Mouse (Mus musculus) hindbrain, embryonic 12.5 days (tissue): ENCODE measurements around the gene Podn. TPM values are rescaled to one million over a fixed set of nuclear protein-coding genes. Genes with fewer than 3 reads are reported as not detected.

Experiments used
- ATAC-seq: fragments of 200-750 bp; cut with Nextera tagmentation; 2 replicates; pipeline ENCODE4 v1.8.0; 2017; ENCODE audit warnings: moderate TSS enrichment; ENCODE audit not compliant: low FRiP score
- H3K27ac ChIP-seq: fragments of 300-500 bp; sonication (generic); 2 replicates; pipeline ENCODE4 v1.5.1; 2016; ENCODE audit warnings: mild to moderate bottlenecking
- H3K27me3 ChIP-seq: fragments of 300-500 bp; sonication (generic); 2 replicates; pipeline ENCODE4 v1.6.1; 2016; ENCODE audit warnings: mild to moderate bottlenecking
- H3K36me3 ChIP-seq: fragments of 300-500 bp; sonication (generic); 2 replicates; pipeline ENCODE4 v1.6.1; 2016; ENCODE audit warnings: mild to moderate bottlenecking
- H3K4me1 ChIP-seq: fragments of 300-500 bp; sonication (generic); 2 replicates; pipeline ENCODE4 v1.6.1; 2016
- H3K4me2 ChIP-seq: fragments of 300-500 bp; sonication (generic); replicated peaks from 2 replicates; pipeline ENCODE4 v1.6.1; 2016; ENCODE audit warnings: mild to moderate bottlenecking
- H3K4me3 ChIP-seq: fragments of 300-500 bp; sonication (generic); 2 replicates; pipeline ENCODE4 v1.5.1; 2016; ENCODE audit warnings: mild to moderate bottlenecking
- H3K9ac ChIP-seq: fragments of 300-500 bp; sonication (generic); 2 replicates; pipeline ENCODE4 v1.6.1; 2016; ENCODE audit warnings: mild to moderate bottlenecking, moderate library complexity
- H3K9me3 ChIP-seq: fragments of 300-500 bp; sonication (generic); replicated peaks from 2 replicates; pipeline ENCODE4 v1.6.1; 2016; ENCODE audit warnings: mild to moderate bottlenecking
- WGBS: fragments of 180-500 bp; shearing (Covaris S2); methylation state at CpG from one replicate; pipeline ENCODE4 v1.1.7; 2016; 5-methylcytosine and 5-hydroxymethylcytosine counted together
- polyA plus RNA-seq: library from polyadenylated mRNA; unstranded; fragments of >200 nt; fragmentation: Nextera tagmentation; extraction: Ambion mirVana; gene quantifications from 2 replicates; pipeline ENCODE4 v1.2.1, GENCODE M21; 2016

The Podn gene
- polyA plus RNA-seq, 1 experiment from 2014 or later: 0.48 TPM

DNA sequence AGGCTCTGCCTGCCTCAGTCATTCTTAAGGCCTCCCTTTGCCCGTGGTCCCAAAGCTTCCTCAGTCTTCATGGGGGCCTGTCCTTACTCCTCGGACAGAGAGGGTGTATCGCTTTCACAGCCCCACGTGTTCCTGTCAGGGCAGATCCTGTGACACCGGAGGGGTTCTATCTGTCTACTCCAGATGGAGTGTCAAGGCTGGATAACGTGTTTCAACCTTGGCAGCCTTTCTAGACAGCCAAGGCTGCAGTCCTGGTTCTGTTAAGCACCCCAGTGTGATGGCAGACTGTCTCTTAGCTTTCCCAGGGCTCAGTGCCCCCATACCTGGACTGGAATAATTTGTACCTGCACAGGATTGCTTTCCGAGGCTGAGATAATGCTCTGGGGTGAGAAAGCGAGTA is 87.7 kb downstream of the Podn start:
- ATAC-seq: no peak
- Histone ChIP-seq H3K4me2 (no peak overlapping the region), H3K4me1 (no peaks in the 10 kb centered on the region; the same call in 1 of the 2 replicates), H3K27ac (no peak overlapping the region), H3K9me3 (no peaks in the 10 kb centered on the region), H3K36me3 (no peaks in the 10 kb centered on the region), H3K27me3 (no peaks in the 10 kb centered on the region), H3K4me3 (no peak overlapping the region), H3K9ac (no peak overlapping the region)
- 83% methylated on average over 8 of the region's 8 CpGs for WGBS

DNA sequence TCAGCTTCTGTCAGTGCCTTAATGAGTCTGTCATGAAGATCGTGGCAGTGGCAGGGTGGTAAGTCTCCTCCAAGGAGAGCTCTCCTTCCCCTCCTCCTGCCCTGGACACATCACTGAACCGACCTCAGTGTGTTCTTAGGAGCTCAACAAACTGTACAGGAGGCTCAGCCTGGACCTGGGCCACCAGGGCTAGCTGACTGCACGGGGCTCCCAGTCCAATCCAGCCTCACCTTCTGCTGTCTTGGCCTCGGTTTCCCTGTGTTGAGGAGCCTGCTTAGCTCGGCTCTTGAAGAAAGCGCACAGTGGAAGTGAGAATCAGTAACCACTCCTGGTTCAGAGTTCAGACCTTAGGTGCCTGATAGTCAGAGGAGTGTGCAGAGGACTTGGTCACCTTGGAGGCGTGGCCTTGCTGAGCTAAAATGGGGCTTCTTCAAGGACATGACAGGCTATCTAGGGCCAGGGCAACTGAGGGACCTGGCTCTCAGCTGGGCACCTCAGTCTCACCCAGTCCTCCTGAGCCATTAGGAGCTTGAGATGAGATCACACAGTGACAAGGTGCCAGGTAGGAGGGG is 88.6 kb downstream of the Podn start:
- no peak for ATAC-seq

DNA sequence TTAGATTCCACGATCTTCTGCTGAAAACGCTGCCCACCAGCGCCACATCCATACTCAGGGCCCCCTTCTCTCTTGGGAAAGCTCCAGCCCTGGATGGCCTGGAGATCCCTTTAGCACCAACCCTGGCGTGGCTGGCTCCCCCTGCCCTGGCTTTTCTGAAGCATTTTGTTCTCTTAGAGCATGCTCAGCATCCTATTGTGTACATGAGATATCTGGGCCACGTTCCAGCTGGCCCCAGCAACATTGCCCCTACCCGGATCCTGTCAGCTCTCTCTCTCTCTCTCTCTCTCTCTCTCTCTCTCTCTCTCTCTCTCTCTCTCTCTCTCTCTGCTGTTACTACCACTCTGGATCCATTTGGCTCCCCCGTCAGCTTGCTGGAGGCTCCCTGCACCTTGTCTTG is 90.9 kb downstream of the Podn start:
- no peak overlapping the region for H3K4me3 ChIP-seq
- H3K9me3 ChIP-seq: no peaks in the 10 kb centered on the region
- no peak for ATAC-seq
- H3K4me1 ChIP-seq: no peaks in the 10 kb centered on the region; the same call in 1 of the 2 replicates
- H3K9ac ChIP-seq: no peak overlapping the region
- 72% methylated on average over 7 of the region's 7 CpGs for WGBS
- no peaks in the 10 kb centered on the region for H3K36me3 ChIP-seq
- no peaks in the 10 kb centered on the region for H3K27me3 ChIP-seq
- H3K4me2 ChIP-seq: no peak overlapping the region
- no peak overlapping the region for H3K27ac ChIP-seq

More for the DNA sequence above, 88.6 kb downstream of the Podn start:
- Histone ChIP-seq H3K4me1 (no peaks in the 10 kb centered on the region; the same call in 1 of the 2 replicates), H3K4me3 (no peak overlapping the region), H3K36me3 (no peaks in the 10 kb centered on the region), H3K27me3 (no peaks in the 10 kb centered on the region), H3K27ac (no peak overlapping the region), H3K4me2 (no peak overlapping the region), H3K9me3 (no peaks in the 10 kb centered on the region), H3K9ac (no peak overlapping the region)
- 81% methylated on average over 7 of the region's 7 CpGs for WGBS

DNA sequence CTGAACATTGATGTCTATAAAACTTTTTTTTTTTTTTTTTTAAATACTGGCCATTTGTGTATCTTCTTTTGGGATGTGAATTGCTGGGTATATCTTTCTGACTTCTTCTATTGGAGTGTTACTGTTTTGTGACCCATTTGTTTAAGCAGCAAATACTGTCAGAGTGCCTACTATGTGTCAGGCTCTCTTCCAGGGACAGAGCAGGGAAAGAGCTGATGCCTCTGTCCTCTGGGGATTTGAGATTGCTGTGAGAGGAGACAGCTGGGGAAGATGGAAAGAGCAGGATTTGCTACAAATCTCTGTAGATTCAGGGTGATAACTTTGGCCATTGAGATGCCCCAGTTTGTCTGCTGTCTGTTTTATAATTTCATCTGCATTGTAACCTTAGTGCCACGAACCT is 96.9 kb downstream of the Podn start:
- Histone ChIP-seq H3K9me3 (peaks cover 8% of the 10 kb centered on the region; the same call in 1 of the 2 replicates), H3K36me3 (no peaks in the 10 kb centered on the region), H3K4me1 (0 out of 2 replicates have a peak, but pooled peaks cover 4% of the 10 kb centered on the region), H3K27ac (no peak overlapping the region), H3K4me3 (no peak overlapping the region), H3K4me2 (no peak overlapping the region), H3K27me3 (no peaks in the 10 kb centered on the region), H3K9ac (no peak overlapping the region)
- no peak for ATAC-seq
- WGBS: 90% methylated on average over 1 of the region's 1 CpGs

DNA sequence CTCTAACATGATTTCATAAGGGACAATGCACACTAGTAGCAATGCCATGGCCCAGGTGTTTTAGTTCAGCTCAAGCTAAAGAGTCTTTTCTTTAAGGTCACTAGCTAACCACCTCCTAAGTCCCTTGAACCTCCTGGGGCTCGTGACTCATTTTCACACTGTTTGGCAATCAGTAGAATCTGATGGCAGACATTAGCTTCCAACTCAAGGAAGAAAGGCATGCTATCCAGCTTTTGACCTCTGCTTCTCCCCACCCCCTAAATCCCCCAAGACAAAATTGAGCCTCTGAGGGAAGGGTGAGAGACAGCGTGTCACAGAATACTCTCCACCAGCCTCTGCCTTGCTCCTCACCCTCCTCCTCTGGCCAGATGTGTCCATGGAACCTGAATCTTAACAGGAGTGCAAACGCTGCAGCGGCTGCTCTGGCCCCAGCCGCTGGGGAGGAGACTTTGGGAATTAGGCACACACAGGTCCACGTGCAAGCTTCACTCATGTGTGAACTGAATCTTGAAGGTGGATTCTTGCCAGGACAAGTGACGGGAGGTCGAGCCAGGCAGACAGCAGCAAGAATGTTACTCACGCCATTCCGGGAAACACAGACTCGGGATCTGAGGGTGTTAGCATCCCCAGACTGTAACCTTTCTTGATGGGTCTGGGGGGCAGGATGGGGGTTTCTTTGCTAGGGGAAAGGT is 97.5 kb downstream of the Podn start:
- H3K27me3 ChIP-seq: no peaks in the 10 kb centered on the region
- H3K4me1 ChIP-seq: 0 out of 2 replicates have a peak, but pooled peaks cover 4% of the 10 kb centered on the region
- 51% methylated on average over 11 of the region's 11 CpGs for WGBS
- H3K4me3 ChIP-seq: no peak overlapping the region
- ATAC-seq: no peak
- no peak overlapping the region for H3K27ac ChIP-seq
- no peak overlapping the region for H3K9ac ChIP-seq
- peaks cover 8% of the 10 kb centered on the region; the same call in 1 of the 2 replicates for H3K9me3 ChIP-seq
- no peak overlapping the region for H3K4me2 ChIP-seq
- H3K36me3 ChIP-seq: no peaks in the 10 kb centered on the region

DNA sequence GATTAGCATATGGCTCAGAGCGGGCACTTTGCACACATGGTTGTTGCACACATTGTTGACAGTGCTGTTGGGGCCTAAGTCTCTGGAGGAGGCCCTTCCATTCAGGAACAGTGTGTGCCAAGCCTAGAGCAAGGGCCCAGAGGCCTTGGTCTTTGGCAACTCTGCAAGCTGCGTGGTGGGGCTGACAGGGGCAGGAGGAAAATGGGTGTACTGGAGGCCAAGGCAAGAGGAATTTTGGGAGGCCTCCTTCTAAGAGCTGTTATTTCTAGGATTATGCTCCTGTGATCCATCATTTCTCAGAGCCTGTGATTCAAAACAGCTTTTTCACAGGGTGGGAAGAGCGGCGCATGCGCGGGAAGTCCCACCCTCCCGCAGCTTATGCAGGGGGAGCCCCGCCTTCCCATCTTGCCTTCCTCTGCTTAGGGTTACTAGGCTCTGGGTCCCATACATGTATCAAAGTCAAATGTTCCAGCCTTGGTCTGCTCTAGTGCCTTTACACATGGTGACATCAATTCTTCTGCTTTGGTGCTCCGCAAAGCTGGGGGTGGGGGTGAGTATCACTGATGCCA is 99.7 kb downstream of the Podn start:
- Histone ChIP-seq H3K27ac (no peak overlapping the region), H3K9me3 (peaks cover 8% of the 10 kb centered on the region; the same call in 1 of the 2 replicates), H3K9ac (no peak overlapping the region), H3K4me2 (no peak overlapping the region), H3K27me3 (no peaks in the 10 kb centered on the region), H3K4me3 (no peak overlapping the region), H3K4me1 (peaks cover 8% of the 10 kb centered on the region), H3K36me3 (no peaks in the 10 kb centered on the region)
- ATAC-seq: no peak
- 87% methylated on average over 9 of the region's 9 CpGs for WGBS

DNA sequence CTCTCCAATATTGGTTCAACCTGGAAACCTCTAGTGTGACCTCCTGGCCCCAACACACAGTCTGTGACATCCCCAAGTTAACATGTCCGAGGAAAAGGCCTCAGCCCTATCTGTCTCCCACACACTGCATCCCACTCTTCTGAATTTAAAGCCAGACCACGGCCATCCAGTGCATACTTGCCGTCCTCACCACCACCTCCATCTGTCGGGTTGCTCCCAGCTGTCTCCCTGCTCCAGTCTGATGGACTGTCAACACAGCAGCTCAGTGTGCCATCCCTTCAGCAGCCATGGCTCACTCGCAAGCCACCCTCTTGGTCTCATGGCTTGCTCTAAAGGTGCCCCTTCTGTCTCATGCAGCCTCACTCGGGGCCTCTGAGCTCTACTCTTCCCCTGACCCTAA is 100.5 kb downstream of the Podn start:
- H3K4me3 ChIP-seq: no peak overlapping the region
- H3K4me2 ChIP-seq: no peak overlapping the region
- H3K36me3 ChIP-seq: no peaks in the 10 kb centered on the region
- no peaks in the 10 kb centered on the region for H3K27me3 ChIP-seq
- 86% methylated on average over 6 of the region's 6 CpGs for WGBS
- no peak overlapping the region for H3K27ac ChIP-seq
- no peak overlapping the region for H3K9ac ChIP-seq
- peaks cover 8% of the 10 kb centered on the region for H3K4me1 ChIP-seq
- H3K9me3 ChIP-seq: peaks cover 8% of the 10 kb centered on the region; the same call in 1 of the 2 replicates
- no peak for ATAC-seq

DNA sequence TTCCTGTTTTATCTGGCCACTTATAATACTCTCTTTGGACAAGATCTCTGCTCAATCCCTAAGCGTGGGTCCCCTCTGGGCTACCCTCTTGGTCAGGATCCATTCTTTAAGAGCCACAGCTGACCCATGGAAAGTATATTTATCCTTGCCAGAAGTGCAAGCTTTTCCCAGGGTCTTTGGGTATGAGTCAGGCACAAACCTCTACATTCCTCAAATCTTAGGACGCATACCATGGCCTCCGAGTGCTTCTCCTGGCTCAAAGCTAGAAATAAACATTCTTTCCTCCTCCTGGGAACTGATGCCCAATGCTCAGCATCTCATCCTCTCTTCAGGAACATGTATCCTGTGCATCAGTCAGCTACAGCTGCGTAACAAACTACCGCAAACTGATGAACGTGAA is 101.2 kb downstream of the Podn start:
- H3K36me3 ChIP-seq: no peaks in the 10 kb centered on the region
- 95% methylated on average over 6 of the region's 6 CpGs for WGBS
- H3K4me3 ChIP-seq: no peak overlapping the region
- no peak for ATAC-seq
- no peak overlapping the region for H3K27ac ChIP-seq
- H3K27me3 ChIP-seq: no peaks in the 10 kb centered on the region
- peaks cover 8% of the 10 kb centered on the region; the same call in 1 of the 2 replicates for H3K9me3 ChIP-seq
- no peak overlapping the region for H3K4me2 ChIP-seq
- no peak overlapping the region for H3K9ac ChIP-seq
- peaks cover 8% of the 10 kb centered on the region for H3K4me1 ChIP-seq

DNA sequence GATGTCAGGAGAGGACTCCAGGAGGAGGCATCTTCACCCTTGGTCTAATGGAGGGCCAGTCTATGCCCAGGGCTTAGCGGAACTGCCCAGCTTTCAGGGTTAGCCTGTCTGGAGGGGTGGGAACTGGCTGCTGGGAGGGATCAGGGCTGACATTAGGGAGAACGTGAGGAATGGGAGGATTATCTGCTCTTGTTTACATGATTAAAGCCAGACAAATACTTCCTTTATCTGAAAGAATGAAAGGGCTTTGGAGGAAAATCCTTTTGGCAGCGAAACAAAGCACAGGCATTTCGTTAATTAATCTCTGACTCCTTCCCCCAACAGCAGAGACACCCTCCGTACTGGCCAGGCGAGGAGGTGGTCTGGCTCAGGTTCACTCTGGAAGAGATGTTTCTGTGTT is 104.4 kb downstream of the Podn start:
- H3K4me3 ChIP-seq: no peak overlapping the region
- peaks cover 4% of the 10 kb centered on the region for H3K4me1 ChIP-seq
- H3K27me3 ChIP-seq: no peaks in the 10 kb centered on the region
- 20% methylated on average over 6 of the region's 6 CpGs for WGBS
- no peak overlapping the region for H3K4me2 ChIP-seq
- peaks cover 8% of the 10 kb centered on the region; the same call in 1 of the 2 replicates for H3K9me3 ChIP-seq
- H3K36me3 ChIP-seq: no peaks in the 10 kb centered on the region
- ATAC-seq: no peak
- no peak overlapping the region for H3K27ac ChIP-seq
- H3K9ac ChIP-seq: no peak overlapping the region

DNA sequence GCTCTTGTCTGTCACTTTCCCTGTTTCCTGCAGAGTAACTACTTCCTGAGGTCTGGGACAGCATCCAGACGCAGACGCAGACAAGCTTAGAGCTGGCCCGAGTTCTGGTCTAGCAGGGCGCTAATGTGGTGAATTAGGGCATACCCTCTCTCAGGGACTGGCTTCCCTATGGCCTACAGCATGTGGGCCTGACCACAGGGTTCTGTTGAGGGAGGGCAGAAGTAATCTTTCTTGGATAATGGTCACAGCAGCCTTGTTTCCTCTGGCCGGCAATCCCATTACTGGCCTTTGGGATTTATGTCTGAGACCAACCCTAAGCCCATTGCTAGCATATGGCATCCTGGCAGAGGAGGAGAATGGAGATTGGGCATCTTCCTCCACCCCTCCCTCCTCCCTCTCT is 105.4 kb downstream of the Podn start:
- 83% methylated on average over 5 of the region's 5 CpGs for WGBS
- H3K36me3 ChIP-seq: no peaks in the 10 kb centered on the region
- no peaks in the 10 kb centered on the region for H3K27me3 ChIP-seq
- H3K4me1 ChIP-seq: peaks cover 4% of the 10 kb centered on the region
- no peak overlapping the region for H3K9ac ChIP-seq
- H3K4me2 ChIP-seq: no peak overlapping the region
- no peak overlapping the region for H3K27ac ChIP-seq
- peaks cover 8% of the 10 kb centered on the region; the same call in 1 of the 2 replicates for H3K9me3 ChIP-seq
- ATAC-seq: no peak
- H3K4me3 ChIP-seq: no peak overlapping the region

DNA sequence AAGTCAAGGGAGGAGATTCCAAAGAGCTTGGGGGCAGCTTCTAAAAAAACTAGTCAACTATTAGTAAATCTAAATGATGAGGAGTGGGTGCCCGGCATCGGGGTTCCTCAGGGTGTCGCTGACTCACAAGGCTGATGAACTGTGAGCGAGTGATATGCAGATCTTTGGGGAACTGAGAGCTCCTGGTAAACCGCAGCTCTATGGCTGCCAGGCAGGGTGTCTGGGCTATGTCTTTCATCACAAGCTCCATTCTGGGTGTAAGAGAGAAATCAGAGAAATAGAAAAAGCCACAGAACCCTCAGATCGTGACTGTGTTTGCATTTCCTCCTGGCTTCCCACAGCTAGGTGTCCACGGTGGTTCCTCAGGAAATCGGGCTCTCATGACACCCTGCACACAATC is 107.3 kb downstream of the Podn start:
- no peaks in the 10 kb centered on the region for H3K36me3 ChIP-seq
- H3K4me3 ChIP-seq: no peak overlapping the region
- no peaks in the 10 kb centered on the region for H3K27me3 ChIP-seq
- H3K9ac ChIP-seq: no peak overlapping the region
- H3K27ac ChIP-seq: no peak overlapping the region
- no peak overlapping the region for H3K4me2 ChIP-seq
- H3K9me3 ChIP-seq: no peaks in the 10 kb centered on the region
- ATAC-seq: no peak
- WGBS: 68% methylated on average over 8 of the region's 8 CpGs
- H3K4me1 ChIP-seq: peaks cover 6% of the 10 kb centered on the region

DNA sequence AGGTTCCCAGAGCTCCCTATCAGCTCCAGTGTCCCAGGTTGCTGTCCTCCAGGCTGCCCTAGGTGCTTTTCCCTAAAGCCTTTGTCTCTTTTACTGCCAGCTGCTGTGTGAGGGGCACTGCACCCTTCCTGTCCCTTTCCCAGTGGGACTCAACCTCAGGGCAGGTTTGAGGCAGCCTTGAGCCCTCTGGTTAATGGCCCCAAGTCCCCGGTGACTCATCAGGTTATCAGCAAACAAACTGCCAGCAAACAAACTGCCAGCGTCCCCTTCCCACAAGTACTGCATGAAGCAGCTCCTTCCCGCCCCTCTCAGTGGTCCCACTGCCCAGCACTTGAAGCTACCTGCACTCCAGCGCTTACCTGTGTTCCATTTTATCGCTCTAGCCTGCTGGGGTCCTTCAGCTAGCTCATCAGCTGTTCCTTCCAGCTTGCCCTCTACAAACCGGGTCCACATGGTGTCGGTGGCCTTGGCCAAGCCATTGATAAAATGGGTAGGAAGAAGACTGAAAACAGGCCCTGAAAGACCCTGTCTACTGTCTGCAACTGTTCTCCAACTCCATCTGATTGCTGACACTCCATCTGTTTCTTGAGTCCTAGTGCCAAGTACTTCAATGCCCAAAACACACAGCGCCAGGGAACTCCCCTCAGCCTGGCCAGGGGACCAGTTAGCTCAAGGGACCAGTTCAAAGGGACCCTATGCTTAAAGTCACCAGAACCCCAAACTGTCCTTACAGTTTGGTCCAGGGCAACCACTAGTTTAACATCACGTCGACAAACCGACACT is 109.7 kb downstream of the Podn start:
- no peak overlapping the region for H3K4me2 ChIP-seq
- ATAC-seq: no peak
- no peak overlapping the region for H3K4me3 ChIP-seq
- no peak overlapping the region for H3K27ac ChIP-seq
- H3K9ac ChIP-seq: no peak overlapping the region
- H3K36me3 ChIP-seq: no peaks in the 10 kb centered on the region
- H3K27me3 ChIP-seq: no peaks in the 10 kb centered on the region
- 91% methylated on average over 11 of the region's 11 CpGs for WGBS
- H3K9me3 ChIP-seq: no peaks in the 10 kb centered on the region
- peaks cover 4% of the 10 kb centered on the region for H3K4me1 ChIP-seq
